Mouse (Mus musculus) midbrain, postnatal 0 days (tissue): ENCODE results near the gene Lrrc40. TPM values are rescaled to one million over a fixed set of nuclear protein-coding genes. Genes with fewer than 3 reads are reported as not detected.

ENCODE experiments used
- ATAC-seq: fragments of 200-750 bp; cut with Nextera tagmentation; 2 replicates; pipeline ENCODE4 v1.8.0; 2017; ENCODE audit warnings: moderate number of reproducible peaks, mild to moderate bottlenecking, moderate TSS enrichment, moderate library complexity; ENCODE audit not compliant: low FRiP score
- DNase-seq: peaks from one replicate; pipeline ENCODE4 v3.0.0-alpha.2; 2015; ENCODE audit warnings: low spot score
- H3K27ac ChIP-seq: fragments of 300-500 bp; sonication (generic); 2 replicates; pipeline ENCODE4 v1.5.1; 2014; ENCODE audit warnings: low read depth, mild to moderate bottlenecking, low read length, mixed read lengths
- H3K27me3 ChIP-seq: fragments of 300-500 bp; sonication (generic); 2 replicates; pipeline ENCODE4 v1.6.1; 2014; ENCODE audit warnings: low read length, control low read depth, mixed read lengths; ENCODE audit not compliant: insufficient read depth
- H3K36me3 ChIP-seq: fragments of 300-500 bp; sonication (generic); 2 replicates; pipeline ENCODE4 v1.6.1; 2014; ENCODE audit warnings: low read length, control low read depth, mixed read lengths; ENCODE audit not compliant: insufficient read depth
- H3K4me1 ChIP-seq: fragments of 300-500 bp; sonication (generic); 2 replicates; pipeline ENCODE4 v1.6.1; 2014; ENCODE audit warnings: mild to moderate bottlenecking, control low read depth, antibody characterized with exemption, low read length, mixed read lengths; ENCODE audit not compliant: insufficient read depth
- H3K4me2 ChIP-seq: fragments of 300-500 bp; sonication (generic); 2 replicates; pipeline ENCODE4 v1.6.1; 2014; ENCODE audit warnings: low read depth, mild to moderate bottlenecking, low read length, mixed read lengths; ENCODE audit not compliant: poor library complexity, severe bottlenecking
- H3K4me3 ChIP-seq: fragments of 300-500 bp; sonication (generic); 2 replicates; pipeline ENCODE4 v1.5.1; 2014; ENCODE audit warnings: low read depth, mild to moderate bottlenecking, low read length, moderate library complexity
- H3K9ac ChIP-seq: fragments of 300-500 bp; sonication (generic); replicated peaks from 2 replicates; pipeline ENCODE4 v1.6.1; 2014; ENCODE audit warnings: mild to moderate bottlenecking, low read length, moderate library complexity, mixed read lengths; ENCODE audit not compliant: poor library complexity, severe bottlenecking
- H3K9me3 ChIP-seq: fragments of 300-500 bp; sonication (generic); 2 replicates; pipeline ENCODE4 v1.6.1; 2016; ENCODE audit warnings: low read length, control low read depth
- CTCF ChIP-seq: IDR thresholded peaks from 2 replicates; pipeline ENCODE4 v1.5.1; 2016; ENCODE audit warnings: antibody characterized with exemption, mild to moderate bottlenecking
- WGBS: fragments of 180-500 bp; shearing (Covaris S2); extraction: QIAGEN DNeasy Blood & Tissue Kit; methylation state at CpG from one replicate; pipeline ENCODE4 v1.1.7; 2014; 5-methylcytosine and 5-hydroxymethylcytosine counted together
- polyA plus RNA-seq: library from polyadenylated mRNA; unstranded; fragments of >200 nt; fragmentation: Nextera tagmentation; extraction: Ambion mirVana; gene quantifications from 2 replicates; pipeline ENCODE4 v1.2.1, GENCODE M21; 2015
- total RNA-seq: library from RNA; depleted of rRNA; stranded (reverse); fragments of >200 nt; gene quantifications from 2 replicates; pipeline ENCODE4 v1.2.3, GENCODE M21; 2014

The Lrrc40 gene
- total and polyA plus RNA-seq, 2 experiments from 2014 or later = 44.3 to 52.9 TPM

GRCm38 (mm10) chr3:158031371-158031925 lies 5.0 kb upstream of the Lrrc40 start:
- peak; percentile 93 for DNase-seq
- peaks cover 2% of the 10 kb centered on the region; the same call in 1 of the 2 replicates for H3K36me3 ChIP-seq
- under 1% methylated on average over 61 of the region's 61 CpGs for WGBS
- peak overlapping the region; percentile 95 for H3K9ac ChIP-seq
- ATAC-seq = peak; percentile 94
- peaks cover 4% of the 10 kb centered on the region; the same call in 1 of the 2 replicates for H3K4me1 ChIP-seq
- no peaks in the 10 kb centered on the region for H3K9me3 ChIP-seq
- peak overlapping the region; percentile 80 for H3K4me2 ChIP-seq
- peak overlapping the region; percentile 85 for H3K27ac ChIP-seq
- H3K4me3 ChIP-seq = peak overlapping the region; percentile 98
- no peak for TF ChIP-seq CTCF
- no peaks in the 10 kb centered on the region for H3K27me3 ChIP-seq

GRCm38 (mm10) chr3:158032106-158032505 lies 4.4 kb upstream of the Lrrc40 start:
- no peak for TF ChIP-seq CTCF
- Histone ChIP-seq H3K27me3 (no peaks in the 10 kb centered on the region), H3K36me3 (no peaks in the 10 kb centered on the region), H3K27ac (peak overlapping the region; percentile 85), H3K4me1 (peaks cover 4% of the 10 kb centered on the region; the same call in 1 of the 2 replicates), H3K4me3 (peak overlapping the region; percentile 98), H3K9ac (peak overlapping the region; percentile 95), H3K4me2 (peak overlapping the region; percentile 80), H3K9me3 (no peaks in the 10 kb centered on the region)
- no peak; the same call in 1 of the 2 replicates for ATAC-seq
- no peak for DNase-seq
- WGBS = 6% methylated on average over 4 of the region's 4 CpGs

- ATAC-seq = no peak
- H3K9ac ChIP-seq = peak overlapping the region; percentile 78
Observed at GRCm38 (mm10) chr3:158035866-158036265, 596 bp upstream of the Lrrc40 start.

DNA sequence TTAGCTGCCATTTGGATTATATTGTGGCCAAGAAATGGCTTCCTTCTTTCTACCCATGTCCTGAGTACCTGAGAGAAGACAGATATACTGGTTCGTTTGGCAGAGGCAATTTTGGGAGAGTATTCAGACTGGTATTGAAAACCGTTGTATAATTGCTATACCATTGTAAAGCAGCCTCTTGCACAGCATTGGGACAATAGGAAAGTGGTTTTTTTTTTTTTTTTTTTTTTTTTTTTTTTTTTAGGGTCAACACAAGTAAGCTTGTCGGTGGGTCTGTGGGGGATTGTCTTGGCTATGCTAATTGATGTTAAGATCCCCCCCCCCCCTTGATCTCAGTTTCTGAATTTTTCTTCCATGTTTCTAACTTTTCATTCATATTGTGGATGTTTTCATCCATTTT lies 1.6 kb downstream of the Lrrc40 start:
- Histone ChIP-seq H3K9me3 (no peaks in the 10 kb centered on the region), H3K27ac (no peak overlapping the region), H3K4me1 (peaks cover 4% of the 10 kb centered on the region; the same call in 1 of the 2 replicates), H3K4me2 (no peak overlapping the region), H3K36me3 (no peaks in the 10 kb centered on the region), H3K27me3 (no peaks in the 10 kb centered on the region), H3K9ac (no peak overlapping the region), H3K4me3 (no peak overlapping the region)
- TF ChIP-seq CTCF = no peak
- ATAC-seq (no peak), DNase-seq (no peak)
- WGBS = 84% methylated on average over 3 of the region's 3 CpGs

More at GRCm38 (mm10) chr3:158035866-158036265, 596 bp upstream of the Lrrc40 start:
- Histone ChIP-seq H3K4me2 (peak overlapping the region; percentile 66), H3K27me3 (no peaks in the 10 kb centered on the region), H3K27ac (peak overlapping the region; percentile 65), H3K4me3 (peak overlapping the region; percentile 70), H3K36me3 (no peaks in the 10 kb centered on the region), H3K4me1 (peaks cover 4% of the 10 kb centered on the region; the same call in 1 of the 2 replicates), H3K9me3 (no peaks in the 10 kb centered on the region)
- TF ChIP-seq CTCF = no peak
- peak; percentile 6 for DNase-seq
- 2% methylated on average over 11 of the region's 11 CpGs for WGBS

DNA sequence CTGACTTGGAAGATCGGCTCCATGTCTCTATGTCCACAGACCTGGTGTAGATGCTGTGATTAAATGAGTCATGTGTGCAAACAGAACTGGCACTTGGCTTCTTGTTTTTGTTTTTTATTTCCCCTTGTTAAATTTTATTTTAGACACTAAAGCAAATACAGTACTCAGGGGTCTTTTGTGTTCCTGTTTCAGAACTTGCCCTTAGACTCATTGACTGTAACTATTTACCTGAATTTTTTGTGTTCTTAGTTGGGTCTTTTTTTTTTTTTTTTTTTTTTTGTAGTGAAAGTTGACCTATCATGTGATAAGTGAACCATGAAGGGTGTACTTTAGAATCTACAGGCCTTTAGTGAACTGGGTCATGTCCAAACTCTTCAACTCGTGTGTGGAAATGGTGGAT lies 4.3 kb downstream of the Lrrc40 start:
- Histone ChIP-seq H3K9ac (no peak overlapping the region), H3K4me1 (no peaks in the 10 kb centered on the region), H3K36me3 (no peaks in the 10 kb centered on the region), H3K27me3 (no peaks in the 10 kb centered on the region), H3K27ac (no peak overlapping the region), H3K9me3 (no peaks in the 10 kb centered on the region), H3K4me3 (no peak overlapping the region), H3K4me2 (no peak overlapping the region)
- WGBS = 87% methylated on average over 2 of the region's 2 CpGs
- no peak for TF ChIP-seq CTCF
- ATAC-seq (no peak), DNase-seq (no peak)

- no peak for ATAC-seq
- peak; percentile 55 for TF ChIP-seq CTCF
- Histone ChIP-seq H3K27me3 (no peaks in the 10 kb centered on the region), H3K36me3 (0 out of 2 replicates have a peak, but pooled peaks cover 2% of the 10 kb centered on the region), H3K27ac (no peak overlapping the region), H3K9ac (no peak overlapping the region), H3K4me2 (no peak overlapping the region), H3K9me3 (no peaks in the 10 kb centered on the region), H3K4me3 (no peak overlapping the region), H3K4me1 (no peaks in the 10 kb centered on the region)
- 81% methylated on average over 2 of the region's 2 CpGs for WGBS
- peak; percentile 6 for DNase-seq
Observed at GRCm38 (mm10) chr3:158049508-158049907, 13.0 kb downstream of the Lrrc40 start.
